In the genomic region with DNA sequence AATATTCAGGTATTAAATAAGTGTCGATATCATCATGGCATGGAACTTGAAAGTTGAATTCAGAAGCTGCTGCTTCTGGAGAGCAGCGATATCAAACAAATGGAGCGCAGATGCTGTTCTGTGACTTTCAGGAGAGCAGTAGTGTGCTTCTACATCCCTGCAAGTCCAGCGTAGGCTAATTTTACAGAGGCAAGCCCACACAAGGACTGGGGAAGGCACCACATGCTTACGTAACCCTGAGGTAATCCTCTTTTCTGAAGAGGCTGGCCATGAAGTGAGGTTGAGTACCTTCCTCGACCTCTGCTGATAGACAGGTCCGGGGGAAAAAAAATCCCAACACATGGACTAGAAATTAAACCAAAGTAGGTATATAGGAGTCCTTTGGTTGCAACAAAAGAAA, we compare ENCODE assay signal across 29 mouse cellular contexts.
DNase-seq lines count a peak whose midpoint lies in the region; ATAC-seq and TF ChIP-seq lines count a peak whose summit lies in the region.
"Had no signal": no experiment of that assay in that cellular context is flagged by ENCODE, and none has a peak within 500 bp of the region (broad histone marks: within the 10 kb centered on the region; RNA-seq: fewer than 3 reads in every experiment).

No protein-coding gene starts in this region.

- peak; percentile 54 for ATAC-seq in frontal cortex, adult (ENCODE audit: low TSS enrichment)
- ATAC-seq: activated CD4-positive, CD25-positive, alpha-beta regulatory T cell, adult 4 months; CD4-positive, CD25-positive, alpha-beta regulatory T cell, adult 4 months; forebrain, embryonic 14.5 days; Patski had no signal

- no peaks in the 10 kb centered on the region for H3K36me3 ChIP-seq in testis, adult 2 months (ENCODE audit: control insufficient read depth, insufficient read depth, low read length)
- H3K36me3 ChIP-seq: embryonic facial prominence, embryonic 13.5 days; embryonic facial prominence, embryonic 15.5 days; forebrain, embryonic 10.5 days; forebrain, embryonic 12.5 days; G1E had no signal

- H3K27me3 ChIP-seq in testis, adult 2 months (ENCODE audit: control insufficient read depth, insufficient read depth, low read length): no peaks in the 10 kb centered on the region
- H3K27me3 ChIP-seq: embryonic facial prominence, embryonic 13.5 days; embryonic facial prominence, embryonic 15.5 days; forebrain, embryonic 12.5 days had no signal

- peak overlapping the region; percentile 65; the same call in 1 of the 2 replicates for H3K27ac ChIP-seq in layer of hippocampus, adult 2 months
- no peak overlapping the region for H3K27ac ChIP-seq in testis, adult 2 months (ENCODE audit: control insufficient read depth, insufficient read depth, low read depth, low read length)
- H3K27ac ChIP-seq: embryonic facial prominence, embryonic 13.5 days; embryonic facial prominence, embryonic 15.5 days; forebrain, embryonic 10.5 days; forebrain, embryonic 12.5 days had no signal

- H3K4me1 ChIP-seq in testis, adult 2 months (ENCODE audit: control insufficient read depth, insufficient read depth, low read length): peaks cover 3% of the 10 kb centered on the region; the same call in 1 of the 2 replicates
- H3K4me1 ChIP-seq: embryonic facial prominence, embryonic 13.5 days; embryonic facial prominence, embryonic 15.5 days; forebrain, embryonic 10.5 days; forebrain, embryonic 12.5 days had no signal

- DNase-seq in frontal cortex, postnatal 14 days (ENCODE audit: low spot score in 2 of 2): no peak
- DNase-seq in layer of hippocampus, adult 2 months (ENCODE audit: low spot score in 2 of 2): no peak
- DNase-seq in layer of hippocampus, adult 18-20 months (ENCODE audit: low spot score in 2 of 2): no peak
- DNase-seq in lung, postnatal 36 days: peak; percentile 10
- no peak for DNase-seq in lung, postnatal 4 days
- DNase-seq in testis, postnatal 10 days (ENCODE audit: low spot score): no peak
- DNase-seq: adrenal gland, adult 8-10 months; adrenal gland, postnatal 14 days; adrenal gland, postnatal 36 days; B cell, adult 2 months; cerebellum, adult 11 months; cerebellum, adult 18-20 months; cerebellum, adult 8-10 months; cerebellum, adult 9-11 months; cerebellum, postnatal 14 days; cerebellum, postnatal 36 days; embryo, embryonic 11 days had no signal

- no peak overlapping the region for H3K4me3 ChIP-seq in layer of hippocampus, adult 2 months
- no peak overlapping the region for H3K4me3 ChIP-seq in testis, adult 2 months (ENCODE audit: control insufficient read depth, low read depth, low read length)
- H3K4me3 ChIP-seq: embryonic facial prominence, embryonic 13.5 days; embryonic facial prominence, embryonic 15.5 days; erythroblast, embryonic 14.5 days; forebrain, embryonic 10.5 days; forebrain, embryonic 12.5 days had no signal

- TF ChIP-seq CTCF in layer of hippocampus, adult 2 months (conservative IDR thresholded peaks at IDR 0.05): no peak
- TF ChIP-seq CTCF in testis, adult 2 months (IDR thresholded peaks at IDR 0.05; ENCODE audit: control insufficient read depth, insufficient read depth, insufficient replicate concordance, low read depth, low read length): no peak

- TF ChIP-seq POLR2A in testis, adult 2 months (IDR thresholded peaks at IDR 0.05; ENCODE audit: control insufficient read depth, low read depth, low read length): peak; percentile 14; the same call in 1 of the 2 replicates
